Mouse (Mus musculus) CH12.LX (cell line): ENCODE measurements around the gene Dtnb. TPM values are rescaled to one million over a fixed set of nuclear protein-coding genes. Genes with fewer than 3 reads are reported as not detected.

Source experiments
- DNase-seq: peaks from one replicate; pipeline ENCODE4 v3.0.0-alpha.2; 2013; ENCODE audit errors: extremely low read depth
- H3K27ac ChIP-seq: 2 replicates; pipeline ENCODE4 v1.5.1; 2012; ENCODE audit warnings: low read depth, mild to moderate bottlenecking, control low read depth, moderate library complexity; ENCODE audit not compliant: insufficient read depth
- H3K27me3 ChIP-seq: replicated peaks from 2 replicates; pipeline ENCODE3; 2012; ENCODE audit warnings: inconsistent platforms
- H3K36me3 ChIP-seq, 2 experiments: replicated peaks in 1 of 2; 2 replicates each; pipeline versions ENCODE3 to v1.6.1; 2012; ENCODE audit warnings: inconsistent platforms in 1 of 2, low read length in 1 of 2, mild to moderate bottlenecking in 1 of 2, mixed read lengths in 1 of 2, moderate library complexity in 1 of 2; ENCODE audit not compliant: control insufficient read depth in 1 of 2, insufficient read depth in 1 of 2
- H3K4me1 ChIP-seq, 2 experiments: 2 replicates each; pipeline ENCODE4 v1.6.1; 2012; ENCODE audit warnings: inconsistent platforms in 1 of 2, moderate library complexity in 1 of 2; ENCODE audit not compliant: insufficient read depth in 2 of 2, control insufficient read depth in 1 of 2
- H3K4me2 ChIP-seq: 2 replicates; pipeline ENCODE4 v1.6.1; 2012; ENCODE audit warnings: low read depth, mild to moderate bottlenecking, control low read depth; ENCODE audit not compliant: poor library complexity, insufficient read depth, severe bottlenecking
- H3K4me3 ChIP-seq, 3 experiments: fragments of 150-350 bp in 1 of 3; sonication (generic) in 1 of 3; replicated peaks in 1 of 3; 2 replicates each; pipeline versions ENCODE3 to v1.5.1; 2011 to 2012; ENCODE audit warnings: low read depth in 2 of 3, low read length in 2 of 3, mild to moderate bottlenecking in 2 of 3, moderate library complexity in 2 of 3, control low read depth in 1 of 3, improper control_type of control experiment in 1 of 3, inconsistent platforms in 1 of 3, mixed read lengths in 1 of 3; ENCODE audit not compliant: poor library complexity in 1 of 3
- H3K79me2 ChIP-seq: replicated peaks from 2 replicates; pipeline ENCODE4 v1.6.1; 2012; ENCODE audit warnings: mild to moderate bottlenecking, moderate library complexity; ENCODE audit not compliant: control insufficient read depth, poor library complexity, insufficient read depth, severe bottlenecking; ENCODE audit errors: extremely low read depth
- H3K9ac ChIP-seq: 2 replicates; pipeline ENCODE4 v1.6.1; 2012; ENCODE audit warnings: low read depth, mild to moderate bottlenecking, control low read depth, moderate library complexity; ENCODE audit not compliant: insufficient read depth
- H3K9me3 ChIP-seq: replicated peaks from 2 replicates; pipeline ENCODE3; 2012; ENCODE audit warnings: low read length, inconsistent platforms, mixed read lengths
- CHD1 ChIP-seq: IDR thresholded peaks from 2 replicates; pipeline ENCODE4 v1.6.1; 2012; ENCODE audit warnings: low read depth, low read length, improper control_type of control experiment, inconsistent platforms
- CHD2 ChIP-seq: IDR thresholded peaks from 2 replicates; pipeline ENCODE4 v1.6.1; 2011; ENCODE audit warnings: low read length, improper control_type of control experiment
- CTCF ChIP-seq, 2 experiments: IDR thresholded peaks in 1 of 2; conservative IDR thresholded peaks in 1 of 2; 2 replicates each; pipeline ENCODE4 v1.5.1; 2011 to 2012; ENCODE audit warnings: low read depth in 2 of 2, low read length in 2 of 2, improper control_type of control experiment in 1 of 2, inconsistent platforms in 1 of 2, mild to moderate bottlenecking in 1 of 2, moderate library complexity in 1 of 2
- E2F4 ChIP-seq: IDR thresholded peaks from 2 replicates; pipeline ENCODE4 v1.6.1; 2011; ENCODE audit warnings: low read depth, low read length, improper control_type of control experiment; ENCODE audit not compliant: insufficient replicate concordance
- EP300 ChIP-seq: IDR thresholded peaks from 2 replicates; pipeline ENCODE4 v1.6.1; 2011; ENCODE audit warnings: low read length, improper control_type of control experiment
- ETS1 ChIP-seq: conservative IDR thresholded peaks from 2 replicates; pipeline ENCODE4 v1.6.1; 2012; ENCODE audit warnings: low read depth, mild to moderate bottlenecking, inconsistent platforms, low read length, improper control_type of control experiment, moderate library complexity
- HCFC1 ChIP-seq: IDR thresholded peaks from 2 replicates; pipeline ENCODE4 v1.6.1; 2012; ENCODE audit warnings: low read depth, mild to moderate bottlenecking, inconsistent platforms, low read length, improper control_type of control experiment
- IRF4 ChIP-seq: IDR thresholded peaks from 2 replicates; pipeline ENCODE4 v1.6.1; 2014; ENCODE audit warnings: low read depth, mild to moderate bottlenecking, inconsistent platforms, low read length, improper control_type of control experiment
- JUND ChIP-seq: conservative IDR thresholded peaks from 2 replicates; pipeline ENCODE4 v1.6.1; 2011; ENCODE audit warnings: low read depth, low read length, improper control_type of control experiment
- MAFK ChIP-seq: IDR thresholded peaks from 2 replicates; pipeline ENCODE4 v1.6.1; 2011; ENCODE audit warnings: low read length, improper control_type of control experiment; ENCODE audit not compliant: insufficient replicate concordance
- MAX ChIP-seq: IDR thresholded peaks from 2 replicates; pipeline ENCODE4 v1.6.1; 2011; ENCODE audit warnings: low read length, improper control_type of control experiment
- MEF2A ChIP-seq: IDR thresholded peaks from 2 replicates; pipeline ENCODE4 v1.6.1; 2014; ENCODE audit warnings: low read depth, mild to moderate bottlenecking, inconsistent platforms, low read length, improper control_type of control experiment, borderline replicate concordance
- NELFE ChIP-seq: IDR thresholded peaks from 2 replicates; pipeline ENCODE4 v1.6.1; 2011; ENCODE audit warnings: low read depth, low read length, improper control_type of control experiment
- NRF1 ChIP-seq: IDR thresholded peaks from 2 replicates; pipeline ENCODE4 v1.6.1; 2014; ENCODE audit warnings: low read depth, mild to moderate bottlenecking, inconsistent platforms, low read length, improper control_type of control experiment, moderate library complexity
- PAX5 ChIP-seq: IDR thresholded peaks from 2 replicates; pipeline ENCODE4 v1.6.1; 2012; ENCODE audit warnings: low read length, inconsistent platforms, mixed read lengths
- POLR2A ChIP-seq: IDR thresholded peaks from 2 replicates; pipeline ENCODE4 v1.6.1; 2011; ENCODE audit warnings: low read depth, mild to moderate bottlenecking, improper control_type of control experiment, low read length
- RAD21 ChIP-seq: IDR thresholded peaks from 2 replicates; pipeline ENCODE4 v1.6.1; 2011; ENCODE audit warnings: low read depth, mild to moderate bottlenecking, low read length, improper control_type of control experiment, moderate library complexity
- RCOR1 ChIP-seq: conservative IDR thresholded peaks from 2 replicates; pipeline ENCODE4 v1.6.1; 2012; ENCODE audit warnings: low read depth, mild to moderate bottlenecking, inconsistent platforms, low read length, improper control_type of control experiment
- SIN3A ChIP-seq: IDR thresholded peaks from 2 replicates; pipeline ENCODE4 v1.6.1; 2012; ENCODE audit warnings: low read length, improper control_type of control experiment, inconsistent platforms
- SMC3 ChIP-seq: IDR thresholded peaks from 2 replicates; pipeline ENCODE4 v1.6.1; 2011; ENCODE audit warnings: low read depth, low read length, improper control_type of control experiment
- TBP ChIP-seq: conservative IDR thresholded peaks from 2 replicates; pipeline ENCODE4 v1.6.1; 2011; ENCODE audit warnings: low read depth, low read length, improper control_type of control experiment
- TCF12 ChIP-seq: IDR thresholded peaks from 2 replicates; pipeline ENCODE4 v1.6.1; 2014; ENCODE audit warnings: low read depth, mild to moderate bottlenecking, inconsistent platforms, low read length, improper control_type of control experiment
- UBTF ChIP-seq: IDR thresholded peaks from 2 replicates; pipeline ENCODE4 v1.6.1; 2012; ENCODE audit warnings: low read depth, mild to moderate bottlenecking, inconsistent platforms, low read length, improper control_type of control experiment, moderate library complexity
- USF1 ChIP-seq: IDR thresholded peaks from 2 replicates; pipeline ENCODE4 v1.6.1; 2014; ENCODE audit warnings: low read depth, mild to moderate bottlenecking, inconsistent platforms, low read length, improper control_type of control experiment
- USF2 ChIP-seq: conservative IDR thresholded peaks from 2 replicates; pipeline ENCODE4 v1.6.1; 2011; ENCODE audit warnings: low read depth, low read length, improper control_type of control experiment
- ZC3H11A ChIP-seq: IDR thresholded peaks from 2 replicates; pipeline ENCODE4 v1.6.1; 2012; ENCODE audit warnings: low read depth, mild to moderate bottlenecking, inconsistent platforms, low read length, improper control_type of control experiment
- ZKSCAN1 ChIP-seq: IDR thresholded peaks from 2 replicates; pipeline ENCODE4 v1.6.1; 2012; ENCODE audit warnings: low read depth, inconsistent platforms, low read length, improper control_type of control experiment, borderline replicate concordance
- ZMIZ1 ChIP-seq: IDR thresholded peaks from 2 replicates; pipeline ENCODE4 v1.6.1; 2012; ENCODE audit warnings: low read depth, mild to moderate bottlenecking, inconsistent platforms, low read length, improper control_type of control experiment
- dilution Hi-C: fragments of 300-500 bp; cut with MboI; formaldehyde crosslinking; loops from 2 replicates; pipeline ENCODE4 v1.14.3; 2020; ENCODE audit warnings: low sequenced_read_pairs; ENCODE audit not compliant: extremely low pct_unique_long_range_greater_than_20kb, extremely low pct_ligation_motif_present
- in situ Hi-C: fragments of 300-500 bp; cut with MboI; formaldehyde crosslinking; loops from 3 replicates; pipeline ENCODE4 v1.14.3; 2019; ENCODE audit warnings: low sequenced_read_pairs, low pct_ligation_motif_present, low pct_unique_long_range_greater_than_20kb, mixed read lengths
- polyA plus RNA-seq: library from polyadenylated mRNA; unstranded; fragments of >175 nt; gene quantifications from 2 replicates; pipeline ENCODE4 v1.2.1, GENCODE M21; 2012; ENCODE audit warnings: low read depth; ENCODE audit not compliant: insufficient read length
- total RNA-seq, 2 experiments: library from RNA; depleted of rRNA; stranded (reverse); fragments of 300-350 nt in 1 of 2; fragments of >200 nt in 1 of 2; gene quantifications; 2 replicates each; pipeline ENCODE4 v1.2.3; 2012 to 2014

The Dtnb gene
- total and polyA plus RNA-seq, 3 experiments: 8.1 to 26.0 (median 17.4) TPM

DNA sequence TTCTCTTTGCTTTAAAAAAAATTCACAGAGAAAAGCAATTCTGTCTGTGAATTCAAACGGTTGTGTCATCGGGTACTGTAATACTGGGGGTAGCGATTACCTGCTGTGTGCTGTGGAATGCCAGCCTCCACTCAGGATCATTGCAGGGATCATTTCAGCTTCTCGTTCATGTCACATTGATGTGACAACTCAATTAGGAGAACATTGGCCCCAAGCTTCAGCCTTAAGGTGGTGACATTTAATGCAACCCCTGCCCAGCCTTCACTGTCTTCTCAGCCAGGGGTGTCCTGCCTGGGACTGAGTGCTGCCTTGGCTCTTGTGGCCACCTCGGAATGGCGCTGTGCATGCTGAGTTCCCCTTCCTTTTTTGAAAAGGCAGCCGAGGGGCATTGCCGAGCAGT is 101.7 kb downstream of the Dtnb start:
- in situ Hi-C loops: loop anchor here (25.0 kb wide), 1 partner anchor 163 kb away; no protein-coding TSS in a partner anchor
- Histone ChIP-seq H3K27me3 (no peaks in the 10 kb centered on the region), H3K9ac (no peak overlapping the region), H3K4me1 (peaks cover 3 to 9% of the 10 kb centered on the region in 2 experiments; a peak in 2 of 4 replicates), H3K79me2 (no peaks in the 10 kb centered on the region), H3K4me3 (no peak overlapping the region), H3K36me3 (peaks cover 0 to 5% of the 10 kb centered on the region in 2 experiments), H3K4me2 (no peak overlapping the region), H3K9me3 (peaks cover 2% of the 10 kb centered on the region), H3K27ac (no peak overlapping the region)
- dilution Hi-C loops: no loop called here
- DNase-seq: no peak
- no peak for TF ChIP-seq RAD21
- no peak for TF ChIP-seq UBTF
- no peak for TF ChIP-seq HCFC1
- no peak for TF ChIP-seq RCOR1
- TF ChIP-seq ZC3H11A: no peak
- no peak for TF ChIP-seq IRF4
- TF ChIP-seq POLR2A: no peak
- no peak for TF ChIP-seq MEF2A
- TF ChIP-seq SMC3: no peak
- TF ChIP-seq ZMIZ1: no peak
- TF ChIP-seq TBP: no peak
- TF ChIP-seq NRF1: no peak
- TF ChIP-seq TCF12: no peak
- TF ChIP-seq CTCF (conservative IDR thresholded peaks at IDR 0.05 in 1 of 2, IDR thresholded peaks at IDR 0.05 in 1 of 2; ENCODE audit: low read depth in 2 of 2, low read length in 2 of 2): no peak
- no peak for TF ChIP-seq SIN3A
- TF ChIP-seq JUND: no peak
- TF ChIP-seq ZKSCAN1: no peak
- TF ChIP-seq USF1: no peak
- TF ChIP-seq PAX5: no peak

DNA sequence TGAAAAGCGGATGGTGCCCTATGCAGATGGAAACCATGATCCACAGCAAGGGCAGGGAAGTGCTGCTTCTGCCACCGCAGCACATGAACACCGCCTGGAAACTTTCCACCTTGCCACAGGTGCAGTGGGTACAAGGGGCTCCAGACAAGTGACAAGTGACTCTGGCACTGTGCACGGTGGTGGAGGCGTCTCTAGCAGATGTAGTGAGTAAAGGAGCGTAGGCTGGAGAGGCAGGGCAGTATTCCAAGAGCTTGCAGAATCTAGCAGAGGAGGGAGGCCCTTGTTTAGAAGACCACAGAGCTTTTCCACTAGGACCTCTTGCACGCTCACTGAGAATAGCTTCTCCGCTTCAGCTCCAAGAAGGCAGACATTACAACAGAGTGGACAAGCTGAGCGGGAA is 102.7 kb downstream of the Dtnb start:
- in situ Hi-C loops: loop anchor here (25.0 kb wide), 1 partner anchor 162 kb away; no protein-coding TSS in a partner anchor
- Histone ChIP-seq H3K36me3 (peaks cover 0 to 5% of the 10 kb centered on the region in 2 experiments), H3K27me3 (no peaks in the 10 kb centered on the region), H3K9me3 (no peaks in the 10 kb centered on the region), H3K9ac (no peak overlapping the region), H3K79me2 (no peaks in the 10 kb centered on the region), H3K27ac (no peak overlapping the region)
- no peak for DNase-seq
- TF ChIP-seq CHD1 (no peak), ZKSCAN1 (no peak), ETS1 (no peak), E2F4 (no peak), CHD2 (no peak), EP300 (no peak), USF2 (no peak), CTCF (conservative IDR thresholded peaks at IDR 0.05 in 1 of 2, IDR thresholded peaks at IDR 0.05 in 1 of 2; ENCODE audit: low read depth in 2 of 2, low read length in 2 of 2) (no peak), NRF1 (no peak), NELFE (no peak), TCF12 (no peak), MAX (no peak), MAFK (no peak)
- TF ChIP-seq, all 38 proteins: peak for 0
- Histone ChIP-seq H3K4me1 (peaks cover 3 to 9% of the 10 kb centered on the region in 2 experiments; a peak in 2 of 4 replicates), H3K4me3 (no peak overlapping the region), H3K4me2 (no peak overlapping the region)
- dilution Hi-C loops: no loop called here
